Mouse (Mus musculus) kidney, adult 2 months (tissue): ENCODE results near the gene Sf3b5. TPM values are rescaled to one million over a fixed set of nuclear protein-coding genes. Genes with fewer than 3 reads are reported as not detected.

Experiments used
- DNase-seq: peaks from one replicate; pipeline ENCODE4 v3.0.0; 2021
- H3K27ac ChIP-seq: fragments of 200-500 bp; 2 replicates; pipeline ENCODE4 v1.5.1; 2012; ENCODE audit warnings: low read depth, low read length, control low read depth, inconsistent platforms; ENCODE audit not compliant: insufficient read depth
- H3K27me3 ChIP-seq: fragments of 200-500 bp; replicated peaks from 2 replicates; pipeline ENCODE4 v1.6.1; 2012; ENCODE audit warnings: mild to moderate bottlenecking, moderate library complexity, low read length, inconsistent platforms; ENCODE audit not compliant: control insufficient read depth, insufficient read depth
- H3K36me3 ChIP-seq: fragments of 200-500 bp; 2 replicates; pipeline ENCODE4 v1.6.1; 2012; ENCODE audit warnings: mild to moderate bottlenecking, moderate library complexity, low read length, inconsistent platforms; ENCODE audit not compliant: control insufficient read depth, insufficient read depth
- H3K4me1 ChIP-seq: fragments of 200-500 bp; 2 replicates; pipeline ENCODE4 v1.6.1; 2011; ENCODE audit warnings: low read length; ENCODE audit not compliant: control insufficient read depth, insufficient read depth
- H3K4me3 ChIP-seq: fragments of 200-500 bp; 2 replicates; pipeline ENCODE4 v1.5.1; 2011; ENCODE audit warnings: mild to moderate bottlenecking, low read depth, low read length, control low read depth; ENCODE audit not compliant: insufficient read depth
- CTCF ChIP-seq: fragments of 200-500 bp; conservative IDR thresholded peaks from 2 replicates; pipeline ENCODE4 v1.5.1; 2011; ENCODE audit warnings: low read depth, mild to moderate bottlenecking, control low read depth, low read length, moderate library complexity, mixed read lengths; ENCODE audit not compliant: insufficient read depth, insufficient read length
- POLR2A ChIP-seq: fragments of 200-500 bp; IDR thresholded peaks from one replicate; pipeline ENCODE4 v1.6.1; 2011; ENCODE audit warnings: low read depth, low read length, control low read depth
- WGBS: fragments of 180-500 bp; shearing (Covaris S2); methylation state at CpG from one replicate; pipeline ENCODE4 v1.1.7; 2018; 5-methylcytosine and 5-hydroxymethylcytosine counted together
- polyA plus RNA-seq: library from polyadenylated mRNA; depleted of rRNA; stranded (reverse); fragments of >200 nt; gene quantifications from 2 replicates; pipeline ENCODE4 v1.2.3, GENCODE M21; 2012

Sf3b5 gene
- polyA plus RNA-seq, 1 experiment, result 26.0 TPM

DNA sequence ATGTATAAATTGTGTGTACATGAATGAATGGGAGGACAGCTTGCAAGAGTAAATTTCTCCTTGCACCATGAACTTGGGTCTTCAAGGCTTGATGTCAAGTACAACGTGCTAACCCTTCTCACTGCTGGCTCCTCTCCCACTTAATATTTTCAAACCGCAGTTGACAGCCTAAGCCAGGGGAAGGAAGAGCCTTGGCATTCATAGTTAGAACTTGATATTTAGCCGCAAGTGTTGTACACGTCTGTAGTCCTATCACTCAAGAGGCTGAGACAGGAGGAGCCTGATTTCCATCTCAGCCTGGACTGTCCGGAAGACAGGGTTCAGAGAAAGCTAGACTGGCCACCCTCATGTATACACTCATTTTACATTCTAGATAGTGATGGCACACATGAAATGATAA lies 22.6 kb downstream of the Sf3b5 start:
- no peaks in the 10 kb centered on the region for H3K4me1 ChIP-seq
- no peaks in the 10 kb centered on the region for H3K36me3 ChIP-seq
- H3K27ac ChIP-seq, result no peak overlapping the region
- TF ChIP-seq POLR2A (no peak), CTCF (no peak)
- H3K27me3 ChIP-seq, result no peaks in the 10 kb centered on the region
- 88% methylated on average over 5 of the region's 5 CpGs for WGBS
- no peak for DNase-seq
- H3K4me3 ChIP-seq, result no peak overlapping the region

DNA sequence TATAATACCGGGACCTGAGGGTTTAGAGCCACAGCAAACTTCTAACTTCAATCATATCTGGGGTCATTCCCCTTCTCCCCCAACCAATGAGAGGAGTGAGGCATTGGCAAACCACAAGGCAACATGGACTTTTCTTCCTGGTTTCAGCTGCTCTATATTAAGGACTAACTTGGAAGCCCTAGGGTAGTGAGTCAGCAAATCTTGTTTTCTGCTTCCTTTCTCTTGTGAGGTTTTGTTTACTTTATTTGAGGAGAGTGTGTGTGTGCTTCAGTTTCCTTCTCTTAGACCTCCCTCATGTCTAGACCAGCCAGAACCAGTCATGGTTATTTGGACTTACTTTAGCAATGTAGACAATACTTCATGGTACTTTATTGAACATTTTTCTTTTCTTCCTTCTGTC lies 23.1 kb downstream of the Sf3b5 start:
- no peaks in the 10 kb centered on the region for H3K4me1 ChIP-seq
- TF ChIP-seq CTCF (no peak), POLR2A (no peak)
- no peak overlapping the region for H3K4me3 ChIP-seq
- H3K27ac ChIP-seq, result no peak overlapping the region
- WGBS, result 88% methylated on average over 1 of the region's 1 CpGs
- no peaks in the 10 kb centered on the region for H3K27me3 ChIP-seq
- DNase-seq, result no peak
- no peaks in the 10 kb centered on the region for H3K36me3 ChIP-seq

DNA sequence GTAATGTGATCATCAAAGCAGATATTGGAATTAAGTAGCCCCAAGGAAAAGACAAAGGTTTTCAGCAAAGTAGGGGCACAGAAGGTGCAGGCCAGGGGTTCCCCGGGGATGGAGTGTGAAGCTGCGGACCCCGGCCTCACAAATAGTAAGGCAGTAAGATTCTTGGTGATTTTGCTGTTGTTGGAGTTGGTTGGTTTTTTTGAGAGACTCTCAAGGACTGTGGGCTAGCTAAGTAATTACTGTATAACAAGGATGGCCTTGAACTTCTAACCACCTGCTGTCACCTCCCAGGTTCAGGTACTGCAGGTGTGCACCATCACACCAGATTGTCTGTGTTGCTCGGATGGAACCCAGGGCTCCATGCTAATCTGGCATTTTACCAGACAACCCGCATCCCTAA lies 24.3 kb downstream of the Sf3b5 start:
- TF ChIP-seq POLR2A (no peak), CTCF (no peak)
- H3K36me3 ChIP-seq, result no peaks in the 10 kb centered on the region
- no peaks in the 10 kb centered on the region for H3K4me1 ChIP-seq
- H3K4me3 ChIP-seq, result no peak overlapping the region
- no peak overlapping the region for H3K27ac ChIP-seq
- DNase-seq, result no peak
- 90% methylated on average over 5 of the region's 5 CpGs for WGBS
- no peaks in the 10 kb centered on the region for H3K27me3 ChIP-seq

DNA sequence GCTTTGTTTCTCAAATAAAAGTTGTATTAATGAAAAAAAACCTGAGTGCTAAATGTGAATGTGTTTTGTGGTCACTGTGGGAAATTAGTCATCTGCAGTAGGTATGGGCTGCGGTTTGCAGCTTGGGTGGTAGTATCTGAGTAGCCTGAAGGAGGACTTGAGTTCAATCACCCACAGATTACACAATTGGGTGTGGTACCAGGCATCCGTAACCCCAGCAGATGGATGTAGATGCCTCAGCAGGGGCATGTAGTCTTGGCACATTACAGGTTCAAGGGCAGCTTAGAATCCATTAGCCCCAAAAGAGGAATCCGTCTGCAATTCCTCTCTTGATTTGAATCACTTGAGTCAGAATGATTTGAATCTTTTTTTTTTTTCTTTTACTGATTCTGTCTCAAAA lies 30.1 kb downstream of the Sf3b5 start:
- Histone ChIP-seq H3K36me3 (no peaks in the 10 kb centered on the region), H3K27ac (no peak overlapping the region), H3K4me3 (no peak overlapping the region), H3K4me1 (no peaks in the 10 kb centered on the region), H3K27me3 (no peaks in the 10 kb centered on the region)
- 86% methylated on average over 3 of the region's 3 CpGs for WGBS
- no peak for DNase-seq
- TF ChIP-seq POLR2A, result no peak
- TF ChIP-seq CTCF, result no peak

GRCm38 (mm10) chr10:13039637-13040174 lies 34.6 kb downstream of the Sf3b5 start:
- Histone ChIP-seq H3K4me3 (no peak overlapping the region), H3K4me1 (no peaks in the 10 kb centered on the region), H3K36me3 (no peaks in the 10 kb centered on the region), H3K27me3 (no peaks in the 10 kb centered on the region), H3K27ac (no peak overlapping the region)
- TF ChIP-seq CTCF (no peak), POLR2A (no peak)
- DNase-seq, result no peak
- 76% methylated on average over 5 of the region's 5 CpGs for WGBS

DNA sequence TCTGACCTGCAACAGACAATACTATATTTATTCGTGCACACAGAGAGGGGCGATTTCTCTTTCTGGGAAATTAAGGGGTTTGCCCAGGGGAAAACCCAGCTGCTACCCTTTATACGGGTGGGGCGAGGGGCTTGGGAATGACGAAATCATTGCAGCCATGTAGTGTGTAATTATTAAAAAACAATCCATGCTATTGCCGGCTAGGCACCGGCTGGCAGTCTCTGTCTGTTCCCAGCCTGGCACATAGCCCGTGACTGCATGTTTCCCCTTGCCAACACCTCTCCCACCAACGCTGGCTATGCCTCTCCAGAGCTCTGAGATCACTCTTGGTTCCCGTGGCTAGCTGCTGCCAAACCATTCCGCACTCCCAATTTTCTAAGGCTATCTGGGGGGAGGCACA lies 39.5 kb downstream of the Sf3b5 start:
- TF ChIP-seq CTCF (no peak), POLR2A (no peak)
- H3K27me3 ChIP-seq, result no peaks in the 10 kb centered on the region
- DNase-seq, result no peak
- WGBS, result 92% methylated on average over 11 of the region's 11 CpGs
- H3K36me3 ChIP-seq, result no peaks in the 10 kb centered on the region
- H3K27ac ChIP-seq, result no peak overlapping the region
- H3K4me1 ChIP-seq, result no peaks in the 10 kb centered on the region
- no peak overlapping the region for H3K4me3 ChIP-seq

GRCm38 (mm10) chr10:13047816-13048215 lies 42.7 kb downstream of the Sf3b5 start:
- no peak overlapping the region for H3K4me3 ChIP-seq
- no peaks in the 10 kb centered on the region for H3K4me1 ChIP-seq
- H3K27me3 ChIP-seq, result no peaks in the 10 kb centered on the region
- H3K27ac ChIP-seq, result no peak overlapping the region
- DNase-seq, result no peak
- no peaks in the 10 kb centered on the region for H3K36me3 ChIP-seq
- TF ChIP-seq POLR2A, result no peak
- TF ChIP-seq CTCF, result no peak
- 48% methylated on average over 4 of the region's 4 CpGs for WGBS
